Mouse (Mus musculus) spleen, postnatal 14 days (tissue): Measurements from ENCODE around the gene Sox5.

ENCODE experiments used
- DNase-seq, 2 experiments: peaks; one replicate each; pipeline ENCODE4 v3.0.0; 2021 to 2022; ENCODE audit warnings: low spot score in 2 of 2

Gene Sox5

DNA sequence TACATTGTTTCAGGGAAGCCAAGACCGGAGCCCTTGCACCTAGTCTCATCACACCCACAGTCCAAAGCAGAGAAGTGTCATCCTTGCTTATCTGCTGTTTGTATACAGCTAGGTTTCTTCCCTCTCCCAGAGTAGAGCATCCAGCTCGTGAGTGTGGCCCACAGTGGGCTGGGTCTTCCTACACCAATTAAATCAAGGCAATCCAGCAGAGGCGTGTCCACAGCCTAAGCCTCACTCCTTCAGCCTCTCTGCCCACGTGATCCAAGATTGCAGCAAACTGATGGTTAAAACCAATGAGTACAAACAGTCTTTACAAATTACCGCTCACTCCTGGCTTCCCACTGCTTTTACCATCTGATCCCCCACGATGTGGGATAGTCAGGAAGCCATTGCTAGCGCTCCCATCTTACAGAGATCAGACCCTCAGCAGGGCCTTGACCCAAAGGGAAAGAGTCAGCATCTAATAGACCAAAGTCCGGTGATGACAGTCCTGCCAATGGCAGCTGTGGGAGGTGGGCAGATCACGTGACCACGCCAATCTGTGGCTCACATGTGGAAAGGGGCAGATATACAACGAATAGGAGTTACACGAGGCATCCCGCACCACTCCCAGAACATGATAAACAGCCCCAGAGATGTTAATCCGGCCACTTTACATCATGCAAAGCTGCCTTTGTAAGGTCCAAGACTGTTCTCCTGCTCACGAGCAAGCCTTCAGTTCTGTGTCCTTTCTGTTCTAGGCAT, 9.4 kb downstream of the Sox5 start:
- DNase-seq, result no peak

DNA sequence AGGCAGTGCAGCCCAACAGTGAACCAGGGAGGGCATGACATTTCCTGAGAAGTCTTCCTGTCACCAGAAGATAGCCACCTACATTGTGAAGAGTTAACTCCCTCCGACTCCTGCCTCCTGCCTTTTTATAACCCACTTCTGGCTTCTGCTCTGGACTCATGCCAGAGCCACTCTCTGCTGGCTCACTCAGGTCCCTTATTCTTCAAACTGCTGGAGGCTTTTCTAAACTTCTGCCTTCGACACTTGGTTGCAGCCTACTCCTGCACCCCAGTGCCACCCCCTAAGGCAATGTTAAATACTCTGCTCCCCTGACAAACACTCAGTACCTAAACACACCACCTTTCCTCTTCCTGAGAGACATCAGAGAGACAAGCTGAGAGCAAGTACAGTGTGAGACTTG, 12.7 kb downstream of the Sox5 start:
- DNase-seq, result no peak

DNA sequence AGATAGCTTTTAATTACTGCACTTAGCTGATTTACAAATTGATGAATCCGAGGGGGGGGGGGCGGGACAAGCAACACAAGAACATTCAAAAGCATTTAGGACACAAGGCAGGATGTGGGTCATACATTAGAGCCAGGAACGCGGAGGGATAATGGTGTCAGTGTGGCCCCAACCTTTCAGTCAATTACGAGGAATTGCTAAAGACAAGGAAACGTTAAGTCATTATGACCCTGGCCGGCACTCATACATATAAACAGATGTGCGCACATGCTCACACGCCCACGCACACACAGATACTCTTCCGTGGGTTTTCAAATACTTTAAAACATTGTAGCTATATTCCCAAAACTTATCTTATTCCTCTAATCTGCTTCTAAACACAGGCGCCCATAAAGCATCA, 19.9 kb downstream of the Sox5 start:
- no peak for DNase-seq

DNA sequence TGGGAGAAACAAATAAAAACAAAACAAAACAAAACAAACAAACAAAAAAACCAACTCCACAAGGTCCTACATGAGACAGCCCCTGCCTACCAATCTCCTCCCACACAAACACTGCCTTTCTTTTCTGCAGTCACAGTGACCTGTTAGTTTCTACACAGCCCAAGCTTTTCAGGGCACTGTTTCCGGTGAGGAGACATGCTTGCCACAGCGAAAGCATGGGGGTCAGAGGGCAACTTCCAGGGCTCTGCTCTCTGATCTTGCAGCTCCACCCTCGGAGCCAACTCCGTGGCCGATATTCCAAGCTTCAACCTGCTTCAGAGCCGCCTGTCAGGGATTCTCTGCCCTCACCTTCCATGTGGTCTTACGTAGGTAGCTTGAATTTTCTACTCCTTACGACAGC, 22.6 kb downstream of the Sox5 start:
- no peak for DNase-seq

DNA sequence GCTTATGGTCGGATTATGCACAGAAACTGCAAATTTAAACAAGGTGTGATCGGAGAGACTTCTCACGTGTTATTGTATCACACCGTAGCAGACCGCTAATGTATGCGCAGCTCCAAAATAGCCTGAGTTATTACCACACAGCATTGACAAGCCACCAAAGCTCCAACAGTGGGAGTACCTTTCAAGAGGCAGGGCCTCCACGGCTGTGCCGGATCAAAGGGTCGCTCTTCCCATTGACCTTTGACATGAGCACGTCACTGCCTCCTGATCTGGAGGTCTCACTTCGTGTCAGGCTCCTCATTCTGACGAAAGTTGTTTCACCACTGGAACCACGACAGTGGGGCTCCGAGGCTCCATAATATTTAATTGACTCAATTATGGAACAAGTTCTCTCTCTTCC, 24.4 kb downstream of the Sox5 start:
- no peak for DNase-seq

DNA sequence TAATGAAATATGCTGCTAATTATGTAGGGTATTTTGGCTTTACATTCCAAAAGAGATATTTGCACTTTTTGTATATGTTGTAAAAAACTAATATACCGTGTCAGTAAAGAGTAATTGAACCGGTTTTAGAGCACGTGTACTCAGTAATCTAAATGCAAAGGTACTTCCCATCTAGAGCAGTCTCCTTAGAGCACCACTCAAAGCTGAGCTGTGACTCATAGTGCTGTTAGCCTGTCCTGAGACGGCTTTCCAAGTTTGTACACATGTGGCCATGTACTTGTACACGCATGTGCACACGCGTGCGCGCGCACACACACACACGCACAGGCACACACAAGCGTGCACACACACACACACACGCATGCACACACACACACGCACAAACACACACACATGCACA, 25.3 kb downstream of the Sox5 start:
- DNase-seq, result no peak

DNA sequence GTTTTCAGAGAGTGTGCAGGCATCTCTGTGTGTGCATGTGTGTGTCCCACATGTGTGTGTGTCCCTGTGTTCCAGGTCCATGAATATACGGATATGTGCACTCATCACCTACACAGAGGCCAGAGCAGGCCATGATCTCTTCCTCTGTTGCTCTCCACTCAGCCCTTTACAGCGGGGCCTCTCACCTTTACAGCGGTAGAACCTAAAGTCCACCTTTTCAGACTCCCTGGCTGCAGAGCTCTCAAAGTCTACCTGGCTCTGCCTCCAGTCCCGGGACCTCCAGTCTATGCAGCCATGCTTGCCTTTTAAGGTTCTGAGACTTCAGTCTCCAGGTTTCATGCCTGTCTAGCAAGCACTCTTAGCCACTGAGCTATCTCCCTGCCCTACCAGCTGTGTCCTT, 26.5 kb downstream of the Sox5 start:
- no peak for DNase-seq

DNA sequence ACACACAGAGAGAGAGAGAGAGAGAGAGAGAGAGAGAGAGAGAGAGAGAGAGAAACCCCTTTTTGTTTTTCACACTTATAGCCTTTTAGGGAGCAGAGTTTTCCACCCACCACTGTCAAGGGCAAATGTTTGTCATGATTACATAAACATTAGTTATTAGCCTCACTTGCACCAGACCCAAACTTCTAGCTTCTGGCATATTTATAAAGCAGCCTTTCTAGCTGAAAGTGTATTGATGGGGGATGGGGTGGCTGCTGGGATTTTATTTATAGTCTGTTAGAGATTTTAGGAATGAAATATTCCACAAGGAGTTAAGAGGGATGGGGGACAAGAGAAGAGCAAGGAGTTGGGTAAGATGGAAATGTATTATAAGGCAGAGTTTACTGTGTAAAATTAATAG, 27.4 kb downstream of the Sox5 start:
- no peak for DNase-seq

DNA sequence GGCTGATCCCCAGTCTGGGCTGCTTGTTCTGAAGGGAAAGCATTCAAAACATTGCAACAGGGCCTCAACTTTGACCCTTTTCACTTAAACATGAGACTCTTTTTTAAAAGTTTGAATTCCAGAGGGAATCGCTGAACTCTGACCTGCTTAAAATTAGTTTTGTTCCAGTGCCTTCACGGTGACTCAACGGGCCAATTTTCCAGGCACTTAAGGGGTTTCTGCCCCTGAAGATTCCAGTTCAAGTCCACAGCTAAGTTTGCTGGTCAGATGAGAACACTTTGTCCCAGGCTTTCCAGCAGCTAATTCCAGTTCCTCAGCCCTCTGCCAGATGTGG, 27.8 kb downstream of the Sox5 start:
- DNase-seq, result no peak

DNA sequence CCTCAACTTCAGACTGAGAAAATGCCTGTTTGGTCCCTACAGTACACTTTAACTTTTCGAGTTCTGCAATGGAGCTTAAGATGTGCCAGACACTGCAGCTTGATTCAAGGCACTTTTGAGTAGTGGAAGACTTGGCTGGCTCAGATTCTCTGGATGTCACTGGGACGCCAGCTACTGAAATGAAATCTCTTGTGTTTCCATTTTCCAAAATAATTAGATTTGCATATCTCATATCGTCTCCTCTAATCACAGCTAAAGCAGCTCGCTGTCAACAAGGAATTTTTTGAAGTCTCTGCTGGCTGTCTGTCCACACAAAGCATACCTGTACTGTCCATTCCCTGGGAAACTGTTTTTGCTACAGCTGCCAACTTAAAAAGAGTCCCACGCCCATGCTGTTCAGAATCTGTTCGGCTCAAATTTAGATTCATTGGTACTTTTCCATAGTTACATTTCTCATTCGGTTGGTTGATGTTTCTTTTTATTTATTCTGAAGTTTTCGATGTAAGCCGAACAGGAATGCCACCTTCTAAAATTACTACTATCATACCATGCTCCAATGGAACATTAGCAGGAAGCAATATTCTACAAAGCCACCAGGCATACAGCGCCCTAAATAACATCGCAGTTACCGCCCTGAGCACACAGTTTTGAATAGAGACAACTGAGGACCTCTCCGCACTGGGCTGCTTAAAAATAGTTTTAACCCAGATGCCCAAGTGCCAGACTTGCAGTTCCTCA, 28.4 kb downstream of the Sox5 start:
- no peak for DNase-seq

DNA sequence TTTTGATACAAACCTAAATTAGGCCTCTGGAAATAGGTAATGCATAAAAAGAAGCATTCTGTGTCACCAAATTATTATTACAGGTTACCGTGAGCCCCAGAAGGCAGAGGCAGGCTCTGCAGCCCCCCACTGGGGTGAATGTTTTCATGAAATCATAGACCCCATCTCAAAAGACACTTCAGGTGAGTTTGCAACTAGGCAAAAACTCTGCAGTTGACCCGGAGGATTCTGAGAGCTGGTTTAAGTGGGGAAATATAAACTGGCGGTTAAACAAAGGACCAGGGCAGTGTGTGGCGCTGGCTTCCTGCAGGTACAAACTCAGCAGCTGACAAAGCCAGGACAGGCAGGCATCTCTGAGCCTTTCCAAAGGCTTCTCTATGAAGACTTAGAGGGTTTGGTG, 30.2 kb downstream of the Sox5 start:
- no peak for DNase-seq

DNA sequence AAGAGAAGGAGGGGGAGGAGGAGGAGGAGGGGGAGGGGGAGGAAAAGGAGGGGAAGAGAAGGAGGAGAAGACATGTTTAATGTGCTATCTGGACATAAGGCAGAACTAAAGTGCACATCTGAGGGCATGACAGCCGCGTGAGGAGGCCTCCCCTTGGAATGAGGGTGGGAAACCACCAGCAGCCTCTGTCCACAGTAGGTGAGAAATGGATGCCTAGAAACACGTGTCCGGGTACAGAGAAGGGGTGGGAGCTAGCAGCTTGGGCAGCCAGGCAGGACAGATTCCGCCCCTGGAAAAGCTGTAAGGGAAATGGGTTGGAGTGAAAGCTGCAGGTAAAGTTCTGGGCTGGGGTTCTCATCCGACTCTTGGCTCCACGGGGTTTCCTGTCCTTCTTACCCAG, 31.6 kb downstream of the Sox5 start:
- no peak for DNase-seq

DNA sequence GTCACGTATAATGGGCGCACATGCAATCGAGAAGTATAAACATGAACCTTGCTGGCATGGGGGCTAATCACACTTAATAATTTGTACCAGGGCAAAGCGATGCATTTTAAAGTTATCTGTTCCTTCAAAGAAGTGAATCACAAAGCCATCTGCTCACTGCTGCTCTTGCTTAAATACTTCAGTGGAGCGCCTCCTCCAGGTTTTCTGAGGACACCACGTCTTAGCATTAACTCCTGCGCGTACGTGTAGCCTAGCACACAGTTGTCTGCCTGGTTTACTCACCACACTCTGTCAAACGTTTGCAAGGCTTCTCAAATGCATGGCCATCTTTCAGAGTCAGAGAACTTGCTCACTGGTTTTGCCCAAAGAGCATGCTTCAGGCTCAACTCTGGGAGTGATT, 35.3 kb downstream of the Sox5 start:
- DNase-seq, result no peak

DNA sequence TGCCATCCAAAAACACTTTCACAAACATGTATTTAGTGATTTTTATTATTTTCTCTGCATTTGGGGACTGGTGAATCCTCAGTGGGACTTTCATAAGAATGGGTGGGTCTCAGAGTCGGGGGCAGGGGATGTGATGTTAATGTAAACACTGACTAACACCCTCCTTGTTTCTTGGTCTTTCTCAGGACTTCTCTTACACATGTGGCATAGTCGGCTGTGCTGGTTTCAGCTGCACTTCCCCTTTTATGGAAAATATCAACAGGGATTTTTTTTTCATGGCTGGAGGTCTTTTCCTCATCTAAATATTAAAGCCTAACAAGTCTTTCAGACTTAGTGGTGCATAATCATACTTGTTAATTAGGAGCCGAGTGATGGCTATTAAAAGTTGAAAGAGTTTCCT, 39.2 kb downstream of the Sox5 start:
- DNase-seq, result no peak

DNA sequence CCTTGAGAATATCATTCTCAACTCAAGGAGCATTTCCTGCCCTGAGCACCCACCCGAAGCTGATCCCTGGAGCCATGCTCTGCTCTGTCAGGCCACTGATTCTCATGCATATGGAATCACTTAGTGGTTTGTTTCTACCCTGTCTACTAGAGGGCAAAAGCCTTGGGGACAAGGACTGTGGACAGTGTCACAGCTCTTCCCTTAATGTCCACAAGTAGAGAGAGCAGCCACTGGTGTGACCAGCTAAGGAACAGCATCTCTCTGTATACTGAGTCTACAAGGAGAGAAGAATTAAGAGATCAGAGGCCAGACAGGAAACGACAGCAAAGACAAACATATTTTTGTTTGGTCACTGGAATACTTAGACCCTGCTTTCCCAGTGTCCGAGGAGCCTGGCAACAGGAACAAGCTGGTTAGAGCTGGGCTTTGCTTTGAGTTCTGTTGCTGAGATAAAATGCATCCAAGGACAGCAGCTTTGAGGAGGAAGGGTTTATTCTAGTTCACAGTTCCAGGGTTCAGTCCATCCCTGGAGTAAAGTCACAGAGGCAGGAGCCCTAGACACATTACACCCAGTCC, 40.6 kb downstream of the Sox5 start:
- no peak for DNase-seq

DNA sequence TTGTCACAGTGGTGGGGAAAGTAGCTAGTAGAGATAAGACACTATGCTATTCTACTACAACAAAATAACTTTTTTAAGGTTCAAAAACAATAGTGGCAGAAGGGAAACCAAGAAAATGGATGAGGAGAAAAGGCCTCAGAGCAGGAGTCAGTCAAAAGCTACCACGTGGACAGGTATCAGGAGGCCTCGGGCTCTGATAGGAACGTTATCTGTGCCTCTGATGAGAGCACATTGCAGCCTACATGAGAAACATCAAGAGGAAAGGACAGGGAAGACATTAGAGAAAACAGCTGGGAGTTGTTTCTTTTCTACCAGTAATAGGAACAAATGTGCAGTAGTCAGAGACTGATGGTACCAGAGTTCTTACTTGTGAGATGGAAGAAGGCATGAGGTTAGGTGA, 41.4 kb downstream of the Sox5 start:
- no peak for DNase-seq

DNA sequence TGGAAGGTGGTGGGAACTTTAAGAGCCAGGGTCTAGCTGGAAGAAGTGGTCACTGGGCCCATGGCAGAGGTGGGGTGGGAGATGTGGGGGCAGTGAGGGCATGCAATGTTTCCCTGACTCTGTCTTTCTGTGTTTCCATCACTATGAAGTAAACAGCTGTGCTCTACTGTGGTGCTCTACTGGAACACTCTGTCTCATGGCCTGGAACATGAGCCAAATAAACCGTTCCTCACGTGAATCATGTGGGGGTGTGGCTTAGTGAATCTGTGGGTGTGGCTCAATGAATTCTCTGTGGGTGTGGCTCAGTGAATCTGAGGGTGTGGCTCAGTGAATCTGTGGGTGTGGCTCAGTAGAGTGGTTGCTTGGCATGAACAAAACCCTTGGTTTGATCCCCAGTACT, 42.0 kb downstream of the Sox5 start:
- DNase-seq, result no peak

DNA sequence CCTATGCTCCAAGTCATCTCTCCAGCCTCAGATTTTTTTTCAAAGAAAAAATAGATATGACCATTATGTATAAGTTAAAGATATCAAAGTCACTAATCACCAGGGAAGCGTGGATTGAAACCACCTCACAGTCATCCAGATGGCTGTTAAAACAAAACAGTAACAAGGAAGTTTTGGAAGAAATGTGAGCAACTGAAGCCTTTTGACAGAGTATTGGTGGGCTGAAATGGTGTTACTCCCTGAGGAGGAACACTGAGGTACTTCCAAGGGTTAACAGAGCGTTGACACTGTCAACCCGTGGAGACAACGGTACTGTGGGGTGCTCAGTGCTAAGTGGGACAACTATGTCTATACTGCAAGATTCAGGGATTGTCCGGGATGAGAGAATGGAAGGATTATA, 44.0 kb downstream of the Sox5 start:
- no peak for DNase-seq

DNA sequence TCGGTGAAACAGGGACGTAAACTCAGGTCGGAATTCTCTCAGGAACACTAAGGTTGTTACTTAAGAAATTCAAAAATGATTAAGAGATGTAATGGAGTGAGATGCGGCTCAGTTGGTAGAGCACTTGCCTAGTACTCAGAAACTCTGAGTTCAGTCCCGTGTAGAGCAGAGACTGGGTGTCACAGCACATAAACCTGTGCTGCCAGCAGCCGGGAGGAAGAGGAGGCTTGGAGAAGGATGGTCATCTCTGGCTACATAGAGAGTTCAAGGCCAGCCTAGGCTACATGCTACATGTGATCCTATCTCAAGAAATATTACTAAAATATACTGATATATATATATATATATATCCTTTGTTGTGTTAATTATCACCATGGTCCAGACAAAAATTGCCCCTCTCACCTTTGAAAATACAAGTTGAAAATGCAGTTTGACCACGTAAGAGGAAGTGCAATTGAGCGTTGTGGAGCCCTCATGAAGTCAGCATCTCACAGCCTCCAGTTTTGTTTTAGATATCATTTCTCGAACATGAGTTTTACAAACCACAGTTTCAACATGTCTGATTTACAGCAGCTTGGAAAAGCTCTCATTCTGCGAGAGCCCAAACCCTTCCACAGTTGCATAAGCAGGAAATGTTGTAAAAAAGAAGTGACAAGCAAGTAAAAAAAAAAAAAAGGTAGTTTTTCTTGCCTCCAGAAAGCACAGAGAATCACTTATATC, 50.4 kb downstream of the Sox5 start:
- no peak for DNase-seq

DNA sequence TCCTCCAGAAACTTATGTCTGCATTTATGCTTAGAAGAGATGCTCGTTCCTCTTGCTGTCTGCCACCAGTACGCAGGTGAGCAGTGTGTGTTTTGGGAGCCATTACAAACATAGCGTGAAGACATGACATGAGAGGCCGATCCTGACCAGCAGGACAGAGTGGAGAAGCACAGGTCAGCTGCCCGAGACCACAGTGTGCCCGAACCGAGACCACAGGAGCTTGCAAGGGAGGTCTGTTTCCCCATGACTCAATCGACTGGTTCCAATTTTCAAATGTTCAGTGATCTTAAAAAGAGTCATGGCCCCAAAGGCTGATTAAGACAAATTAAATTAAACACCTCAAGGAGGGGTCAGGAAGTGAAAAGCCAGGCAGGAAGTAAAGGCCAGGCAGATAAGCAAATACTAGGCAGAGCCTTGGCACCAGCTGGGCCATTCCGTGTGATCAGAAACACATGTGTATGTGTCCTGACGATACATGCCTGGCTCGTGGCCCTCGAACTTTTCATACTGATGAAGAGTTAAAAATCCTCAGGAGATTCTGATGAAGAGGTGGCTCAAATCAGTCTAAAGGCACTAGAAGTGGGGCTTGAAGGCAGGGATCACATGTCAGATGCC, 58.1 kb downstream of the Sox5 start:
- DNase-seq, result no peak

DNA sequence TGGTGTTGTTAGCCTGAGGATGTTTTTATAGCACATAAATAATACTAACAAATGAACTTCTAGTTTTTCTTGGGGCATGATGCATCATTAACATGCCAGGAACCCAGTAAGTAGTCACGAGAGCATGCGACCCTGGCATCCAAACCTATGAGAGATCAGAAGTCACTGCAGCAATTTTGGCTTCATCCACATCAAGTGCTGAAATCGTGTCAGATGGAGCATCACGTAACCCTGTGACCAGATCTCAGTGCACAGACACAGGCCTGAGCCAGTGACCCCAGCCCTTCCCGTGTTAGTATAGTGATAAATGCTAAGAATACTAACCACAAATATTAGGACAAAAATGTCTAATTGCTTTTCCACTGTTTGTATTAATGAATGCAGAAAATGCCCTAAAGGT, 58.8 kb downstream of the Sox5 start:
- no peak for DNase-seq

DNA sequence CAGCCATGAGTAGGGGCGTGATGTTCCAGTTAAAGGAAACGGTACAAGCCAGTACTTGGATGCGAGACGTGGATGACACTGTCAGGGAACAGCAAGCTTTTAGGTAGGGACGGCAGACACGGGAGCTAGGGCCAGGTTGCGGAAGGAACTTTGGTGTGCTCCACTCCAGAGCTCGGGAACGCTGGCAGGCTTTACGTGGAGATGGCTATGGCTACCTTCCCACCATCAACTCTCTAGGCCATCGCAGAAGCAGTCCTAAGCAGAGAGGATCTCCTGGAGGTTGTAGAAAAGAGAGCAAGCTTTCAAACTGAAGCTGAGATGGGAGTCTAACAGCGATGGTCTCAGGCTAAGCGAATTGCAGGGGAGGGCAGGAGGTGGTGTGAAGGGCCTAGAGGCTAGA, 60.9 kb downstream of the Sox5 start:
- DNase-seq, result no peak
